Mouse (Mus musculus) midbrain, embryonic 11.5 days (tissue): ENCODE measurements around the gene Steap3. TPM values are rescaled to one million over a fixed set of nuclear protein-coding genes. Genes with fewer than 3 reads are reported as not detected.
"Not testable (repeated sequence)": the region's sequence is repeated elsewhere in the genome, so short reads cannot be mapped to it uniquely, and the experiment has no call there.

Experiments used
- ATAC-seq: fragments of 200-750 bp; cut with Nextera tagmentation; 2 replicates; pipeline ENCODE4 v1.8.0; 2017; ENCODE audit warnings: moderate TSS enrichment, moderate library complexity; ENCODE audit not compliant: low FRiP score
- DNase-seq: peaks from one replicate; pipeline ENCODE4 v3.0.0; 2015; ENCODE audit warnings: low spot score; ENCODE audit errors: missing footprints
- H3K27ac ChIP-seq: fragments of 300-500 bp; sonication (generic); 2 replicates; pipeline ENCODE4 v1.5.1; 2014; ENCODE audit warnings: low read depth, low read length
- H3K27me3 ChIP-seq: fragments of 300-500 bp; sonication (generic); 2 replicates; pipeline ENCODE4 v1.6.1; 2014; ENCODE audit warnings: mild to moderate bottlenecking, low read length, moderate library complexity, mixed read lengths; ENCODE audit not compliant: control insufficient read depth, insufficient read depth
- H3K36me3 ChIP-seq: fragments of 300-500 bp; sonication (generic); 2 replicates; pipeline ENCODE4 v1.6.1; 2014; ENCODE audit warnings: mild to moderate bottlenecking, low read length, moderate library complexity, mixed read lengths; ENCODE audit not compliant: control insufficient read depth, insufficient read depth
- H3K4me1 ChIP-seq: fragments of 300-500 bp; sonication (generic); 2 replicates; pipeline ENCODE4 v1.6.1; 2014; ENCODE audit warnings: low read length; ENCODE audit not compliant: control insufficient read depth, insufficient read depth
- H3K4me2 ChIP-seq: fragments of 300-500 bp; sonication (generic); 2 replicates; pipeline ENCODE4 v1.6.1; 2014; ENCODE audit warnings: mild to moderate bottlenecking, moderate library complexity
- H3K4me3 ChIP-seq: fragments of 300-500 bp; sonication (generic); 2 replicates; pipeline ENCODE4 v1.5.1; 2014; ENCODE audit warnings: low read depth, low read length
- H3K9ac ChIP-seq: fragments of 300-500 bp; sonication (generic); 2 replicates; pipeline ENCODE4 v1.6.1; 2014; ENCODE audit warnings: low read length
- H3K9me3 ChIP-seq: fragments of 300-500 bp; sonication (generic); 2 replicates; pipeline ENCODE4 v1.6.1; 2016; ENCODE audit warnings: low read length; ENCODE audit not compliant: control insufficient read depth
- WGBS: fragments of 180-500 bp; shearing (Covaris S2); extraction: QIAGEN DNeasy Blood & Tissue Kit; methylation state at CpG from one replicate; pipeline ENCODE4 v1.1.7; 2014; 5-methylcytosine and 5-hydroxymethylcytosine counted together
- polyA plus RNA-seq: library from polyadenylated mRNA; unstranded; fragments of >200 nt; fragmentation: Nextera tagmentation; extraction: Ambion mirVana; gene quantifications from 2 replicates; pipeline ENCODE4 v1.2.1, GENCODE M21; 2014

Steap3 gene
- 2.8 and 3.0 TPM in 2 replicates for polyA plus RNA-seq

- Histone ChIP-seq H3K4me3 (no peak within 1 kb of the TSS), H3K9me3 (no peaks in the 10 kb centered on the region), H3K36me3 (no peaks in the 10 kb centered on the region), H3K27me3 (no peaks in the 10 kb centered on the region), H3K9ac (no peak within 1 kb of the TSS), H3K27ac (no peak within 1 kb of the TSS), H3K4me2 (no peak within 1 kb of the TSS), H3K4me1 (no peaks in the 10 kb centered on the region)
- no peak for DNase-seq
- ATAC-seq = no peak
- WGBS = 88% methylated on average over 5 of the region's 5 CpGs
Observed at GRCm38 (mm10) chr1:120272605-120273004, at the start of gene Steap3. TSS of gene Steap3 (minus strand) at chr1:120272705.

- ATAC-seq = no peak
- H3K36me3 ChIP-seq = no peaks in the 10 kb centered on the region
- 80% methylated on average over 16 of the region's 16 CpGs for WGBS
- DNase-seq = peak; percentile 62
- H3K27ac ChIP-seq = no peak overlapping the region
- H3K4me1 ChIP-seq = no peaks in the 10 kb centered on the region
- H3K4me2 ChIP-seq = no peak overlapping the region
- H3K9ac ChIP-seq = no peak overlapping the region
- H3K9me3 ChIP-seq = no peaks in the 10 kb centered on the region
- H3K4me3 ChIP-seq = no peak overlapping the region
- no peaks in the 10 kb centered on the region for H3K27me3 ChIP-seq
Observed at GRCm38 (mm10) chr1:120321270-120322021, 48.9 kb upstream of the Steap3 start.

- Histone ChIP-seq H3K4me1 (no peaks in the 10 kb centered on the region), H3K27me3 (no peaks in the 10 kb centered on the region; the same call in 1 of the 2 replicates), H3K27ac (no peak overlapping the region), H3K4me2 (no peak overlapping the region), H3K36me3 (no peaks in the 10 kb centered on the region), H3K9ac (no peak overlapping the region), H3K9me3 (no peaks in the 10 kb centered on the region), H3K4me3 (no peak overlapping the region)
- no peak for ATAC-seq
- no peak for DNase-seq
- 79% methylated on average over 2 of the region's 2 CpGs for WGBS
Observed at GRCm38 (mm10) chr1:120305801-120306200, 33.3 kb upstream of the Steap3 start.

- no peak overlapping the region for H3K9ac ChIP-seq
- no peak overlapping the region for H3K27ac ChIP-seq
- H3K9me3 ChIP-seq = no peaks in the 10 kb centered on the region; the same call in 1 of the 2 replicates
- no peak for DNase-seq
- H3K27me3 ChIP-seq = no peaks in the 10 kb centered on the region
- 99% methylated on average over 2 of the region's 2 CpGs for WGBS
- H3K36me3 ChIP-seq = no peaks in the 10 kb centered on the region
- ATAC-seq = no peak
- no peak overlapping the region for H3K4me2 ChIP-seq
- H3K4me3 ChIP-seq = no peak overlapping the region
- no peaks in the 10 kb centered on the region for H3K4me1 ChIP-seq
Observed at GRCm38 (mm10) chr1:120296936-120297335, 24.4 kb upstream of the Steap3 start.

- Histone ChIP-seq H3K4me1 (no peaks in the 10 kb centered on the region), H3K36me3 (no peaks in the 10 kb centered on the region), H3K4me3 (no peak overlapping the region), H3K27ac (no peak overlapping the region), H3K9me3 (no peaks in the 10 kb centered on the region; the same call in 1 of the 2 replicates), H3K27me3 (no peaks in the 10 kb centered on the region), H3K4me2 (no peak overlapping the region), H3K9ac (no peak overlapping the region)
- DNase-seq (no peak), ATAC-seq (no peak)
- 75% methylated on average over 1 of the region's 1 CpGs for WGBS
Observed at GRCm38 (mm10) chr1:120293803-120294202, 21.3 kb upstream of the Steap3 start.

- Histone ChIP-seq H3K27me3 (no peaks in the 10 kb centered on the region), H3K4me3 (no peak overlapping the region), H3K9ac (no peak overlapping the region), H3K4me1 (no peaks in the 10 kb centered on the region), H3K36me3 (no peaks in the 10 kb centered on the region), H3K4me2 (no peak overlapping the region), H3K27ac (no peak overlapping the region), H3K9me3 (no peaks in the 10 kb centered on the region; the same call in 1 of the 2 replicates)
- no peak for DNase-seq
- no peak for ATAC-seq
- 81% methylated on average over 3 of the region's 3 CpGs for WGBS
Observed at GRCm38 (mm10) chr1:120291709-120292108, 19.2 kb upstream of the Steap3 start.

GRCm38 (mm10) chr1:120289843-120290242, 17.3 kb upstream of the Steap3 start:
- no peaks in the 10 kb centered on the region for H3K36me3 ChIP-seq
- ATAC-seq = no peak
- H3K27ac ChIP-seq = no peak overlapping the region
- no peaks in the 10 kb centered on the region; the same call in 1 of the 2 replicates for H3K9me3 ChIP-seq
- H3K4me1 ChIP-seq = no peaks in the 10 kb centered on the region
- no peak overlapping the region for H3K9ac ChIP-seq
- no peak overlapping the region for H3K4me2 ChIP-seq
- 69% methylated on average over 2 of the region's 2 CpGs for WGBS
- no peak for DNase-seq
- no peaks in the 10 kb centered on the region for H3K27me3 ChIP-seq
- H3K4me3 ChIP-seq = no peak overlapping the region

- Histone ChIP-seq H3K36me3 (no peaks in the 10 kb centered on the region), H3K4me3 (no peak overlapping the region), H3K9ac (no peak overlapping the region), H3K27ac (no peak overlapping the region), H3K27me3 (no peaks in the 10 kb centered on the region), H3K9me3 (no peaks in the 10 kb centered on the region), H3K4me2 (no peak overlapping the region), H3K4me1 (no peaks in the 10 kb centered on the region)
- WGBS = 54% methylated on average over 4 of the region's 4 CpGs
- no peak for ATAC-seq
- peak; percentile 62 for DNase-seq
Observed at GRCm38 (mm10) chr1:120287679-120288078, 15.2 kb upstream of the Steap3 start.

GRCm38 (mm10) chr1:120276058-120276457, 3.6 kb upstream of the Steap3 start:
- not testable (repeated sequence) for H3K27me3 ChIP-seq, H3K9ac ChIP-seq, H3K9me3 ChIP-seq, H3K4me2 ChIP-seq, ATAC-seq, H3K4me1 ChIP-seq, H3K36me3 ChIP-seq, DNase-seq, H3K4me3 ChIP-seq, H3K27ac ChIP-seq
- 83% methylated on average over 1 of the region's 1 CpGs for WGBS
